In genomic region chr3:75541259-75541658, GRCm38 (mm10) we compare ENCODE assay signal across 38 mouse cellular contexts. TPM values are rescaled to one million over a fixed set of nuclear protein-coding genes. Genes with fewer than 3 reads are reported as not detected.
"Had no signal": no experiment of that assay in that cellular context is flagged by ENCODE, and none has a peak within 500 bp of the region (broad histone marks: within the 10 kb centered on the region; RNA-seq: fewer than 3 reads in every experiment).

No protein-coding gene starts in this region.

- H3K27ac ChIP-seq: left cerebral cortex, adult 2 months; limb, embryonic 10.5 days; limb, embryonic 12.5 days; limb, embryonic 13.5 days; limb, embryonic 15.5 days; liver, embryonic 12.5 days; liver, embryonic 13.5 days; liver, embryonic 14.5 days; liver, embryonic 15.5 days; lung, embryonic 15.5 days; macrophage; midbrain, embryonic 10.5 days; midbrain, embryonic 12.5 days; midbrain, embryonic 13.5 days; midbrain, embryonic 15.5 days had no signal

- DNase-seq: left cerebral cortex, postnatal 4 days; liver; liver, embryonic 13.5 days; liver, postnatal 0 days; lung, adult 18-20 months; lung, adult 2 months; lung, embryonic 14.5 days; lung, postnatal 10 days; lung, postnatal 14 days; lung, postnatal 36 days; lung, postnatal 4 days; midbrain, embryonic 14.5 days had no signal

- H3K4me3 ChIP-seq: left cerebral cortex, adult 2 months; limb, embryonic 10.5 days; limb, embryonic 12.5 days; limb, embryonic 13.5 days; limb, embryonic 15.5 days; liver, embryonic 12.5 days; liver, embryonic 13.5 days; liver, embryonic 15.5 days; lung, embryonic 15.5 days; midbrain, embryonic 10.5 days; midbrain, embryonic 12.5 days; midbrain, embryonic 13.5 days; midbrain, embryonic 15.5 days; myocyte had no signal

- ATAC-seq: liver, embryonic 12.5 days; liver, postnatal 0 days; lung, postnatal 0 days; midbrain, embryonic 13.5 days; midbrain, embryonic 15.5 days; midbrain, embryonic 16.5 days had no signal

- H3K4me1 ChIP-seq: limb, embryonic 10.5 days; limb, embryonic 12.5 days; limb, embryonic 13.5 days; limb, embryonic 15.5 days; lung, embryonic 15.5 days; midbrain, embryonic 10.5 days; midbrain, embryonic 12.5 days; midbrain, embryonic 15.5 days had no signal

- H3K9me3 ChIP-seq: limb, embryonic 10.5 days; limb, embryonic 12.5 days; limb, embryonic 13.5 days; limb, embryonic 15.5 days; liver, embryonic 12.5 days; liver, embryonic 13.5 days; liver, embryonic 15.5 days; lung, embryonic 15.5 days; midbrain, embryonic 10.5 days; midbrain, embryonic 12.5 days; midbrain, embryonic 13.5 days; midbrain, embryonic 15.5 days had no signal

- H3K9ac ChIP-seq: limb, embryonic 12.5 days; limb, embryonic 13.5 days; limb, embryonic 15.5 days; liver, embryonic 12.5 days; liver, embryonic 13.5 days; liver, embryonic 14.5 days; liver, embryonic 15.5 days; liver, postnatal 0 days; lung, embryonic 14.5 days; lung, embryonic 15.5 days; midbrain, embryonic 12.5 days; midbrain, embryonic 13.5 days; midbrain, embryonic 15.5 days had no signal

- H3K27me3 ChIP-seq: limb, embryonic 12.5 days; limb, embryonic 13.5 days; limb, embryonic 15.5 days; liver, embryonic 12.5 days; liver, embryonic 13.5 days; liver, embryonic 15.5 days; lung, embryonic 15.5 days; midbrain, embryonic 12.5 days; midbrain, embryonic 13.5 days; midbrain, embryonic 15.5 days had no signal

RNA-seq across cellular contexts. Expression of gene Wdr49, which starts 59.3 kb away (rescaled TPM):
- total RNA-seq: liver, adult 2 months; megakaryocyte progenitor cell, adult 5-6 weeks; megakaryocyte-erythroid progenitor cell, adult 5-6 weeks; monocyte, adult 5-6 weeks had no signal
- polyA plus RNA-seq: limb, embryonic 10.5 days; limb, embryonic 11.5 days; limb, embryonic 12.5 days; limb, embryonic 13.5 days; limb, embryonic 15.5 days; liver, adult 2 months; liver, embryonic 11.5 days; liver, embryonic 12.5 days; liver, embryonic 13.5 days; liver, embryonic 14.5 days; liver, embryonic 15.5 days; liver, embryonic 16.5 days; liver, postnatal 0 days; lung, adult 2 months; lung, embryonic 14.5 days; lung, embryonic 15.5 days; lung, embryonic 16.5 days; lung, postnatal 0 days; macrophage; midbrain, embryonic 10.5 days; midbrain, embryonic 12.5 days; midbrain, embryonic 13.5 days; myocyte; neural tube, embryonic 11.5 days had no signal
